1 mouse cellular context compared by ENCODE assay signal in the genomic region with DNA sequence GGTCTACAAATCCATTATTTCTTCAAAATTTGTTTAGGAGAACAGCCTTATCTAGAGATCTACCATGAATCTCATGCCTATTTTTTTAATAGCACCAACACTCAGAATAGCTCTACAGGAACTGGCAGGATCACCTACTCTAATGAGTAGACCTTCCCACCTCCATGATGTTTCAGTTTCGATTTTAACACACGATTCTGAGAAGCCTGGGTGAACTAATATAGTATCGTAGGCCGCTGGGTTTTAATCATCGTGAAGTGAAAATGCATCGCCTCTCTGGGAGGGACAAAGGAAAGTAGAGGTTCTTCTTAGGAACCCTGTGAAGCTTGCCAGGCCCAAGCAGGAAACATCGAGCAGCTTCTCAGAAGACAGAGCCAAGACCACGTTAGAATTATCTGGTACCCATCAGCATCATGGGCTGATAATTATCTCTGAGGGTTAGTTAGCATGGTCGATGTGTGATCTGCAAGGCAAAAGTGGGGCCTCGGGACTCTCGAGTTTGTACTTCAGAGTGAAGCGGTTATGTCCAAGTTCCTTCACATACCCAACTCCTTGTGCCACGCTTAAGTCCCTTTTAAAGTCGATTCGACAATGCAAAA.
A peak's percentile ranks its signal among the peaks of the same experiment; 100 is the strongest.
TF ChIP-seq lines count a peak whose summit lies in the region.

No protein-coding gene starts in this region.

TF ChIP-seq in CH12.LX, 34 proteins besides CTCF, POLR2A, EP300 and RAD21 (continued from another document):
- peak; percentile 31; the same call in 1 of the 2 replicates for TF ChIP-seq JUN (IDR thresholded peaks at IDR 0.05; ENCODE audit: insufficient read depth, low read depth, low read length)
